Mouse (Mus musculus) heart, postnatal 0 days (tissue): ENCODE data around the gene Dhrs7c. TPM values are rescaled to one million over a fixed set of nuclear protein-coding genes. Genes with fewer than 3 reads are reported as not detected.

Experiments
- ATAC-seq: fragments of 200-750 bp; cut with Nextera tagmentation; 2 replicates; pipeline ENCODE4 v1.8.0; 2017; ENCODE audit warnings: low read depth, moderate number of reproducible peaks, moderate library complexity; ENCODE audit not compliant: insufficient read depth
- DNase-seq: peaks from one replicate; pipeline ENCODE4 v3.0.0-alpha.2; 2016; ENCODE audit warnings: low spot score
- H3K27ac ChIP-seq: fragments of 300-500 bp; sonication (generic); 2 replicates; pipeline ENCODE4 v1.5.1; 2014; ENCODE audit warnings: low read depth, mild to moderate bottlenecking
- H3K27me3 ChIP-seq: fragments of 300-500 bp; sonication (generic); 2 replicates; pipeline ENCODE4 v1.6.1; 2014; ENCODE audit warnings: low read length, mixed read lengths; ENCODE audit not compliant: control insufficient read depth, insufficient read depth
- H3K36me3 ChIP-seq: fragments of 300-500 bp; sonication (generic); replicated peaks from 2 replicates; pipeline ENCODE4 v1.6.1; 2014; ENCODE audit warnings: low read length, mixed read lengths; ENCODE audit not compliant: control insufficient read depth, insufficient read depth
- H3K4me1 ChIP-seq: fragments of 300-500 bp; sonication (generic); 2 replicates; pipeline ENCODE4 v1.6.1; 2014; ENCODE audit warnings: antibody characterized with exemption; ENCODE audit not compliant: control insufficient read depth, insufficient read depth
- H3K4me2 ChIP-seq: fragments of 300-500 bp; sonication (generic); 2 replicates; pipeline ENCODE4 v1.6.1; 2014; ENCODE audit warnings: low read depth, mild to moderate bottlenecking, low read length, moderate library complexity
- H3K4me3 ChIP-seq: fragments of 300-500 bp; sonication (generic); 2 replicates; pipeline ENCODE4 v1.5.1; 2014; ENCODE audit warnings: low read depth, low read length
- H3K9ac ChIP-seq: fragments of 300-500 bp; sonication (generic); replicated peaks from 2 replicates; pipeline ENCODE4 v1.6.1; 2014; ENCODE audit warnings: low read depth, low read length, mixed read lengths
- H3K9me3 ChIP-seq: fragments of 300-500 bp; sonication (generic); replicated peaks from 2 replicates; pipeline ENCODE4 v1.6.1; 2016; ENCODE audit warnings: low read length; ENCODE audit not compliant: control insufficient read depth
- CTCF ChIP-seq: IDR thresholded peaks from 2 replicates; pipeline ENCODE4 v1.5.1; 2016; ENCODE audit warnings: antibody characterized with exemption, control low read depth, low read depth
- EP300 ChIP-seq: IDR thresholded peaks from 2 replicates; pipeline ENCODE4 v1.6.1; 2016; ENCODE audit warnings: antibody characterized with exemption, low read depth
- WGBS: fragments of 180-500 bp; shearing (Covaris S2); extraction: QIAGEN DNeasy Blood & Tissue Kit; methylation state at CpG from one replicate; pipeline ENCODE4 v1.1.7; 2014; 5-methylcytosine and 5-hydroxymethylcytosine counted together
- polyA plus RNA-seq: library from polyadenylated mRNA; unstranded; fragments of >200 nt; fragmentation: Nextera tagmentation; extraction: Ambion mirVana; gene quantifications from 2 replicates; pipeline ENCODE4 v1.2.1, GENCODE M21; 2015
- total RNA-seq: library from RNA; depleted of rRNA; stranded (reverse); fragments of >200 nt; gene quantifications from 2 replicates; pipeline ENCODE4 v1.2.3, GENCODE M21; 2014; ENCODE audit warnings: low replicate concordance; rRNA removed

Gene Dhrs7c
- total RNA-seq = 148 TPM in 2 replicates
- 92.5 and 94.9 TPM in 2 replicates for polyA plus RNA-seq

DNA sequence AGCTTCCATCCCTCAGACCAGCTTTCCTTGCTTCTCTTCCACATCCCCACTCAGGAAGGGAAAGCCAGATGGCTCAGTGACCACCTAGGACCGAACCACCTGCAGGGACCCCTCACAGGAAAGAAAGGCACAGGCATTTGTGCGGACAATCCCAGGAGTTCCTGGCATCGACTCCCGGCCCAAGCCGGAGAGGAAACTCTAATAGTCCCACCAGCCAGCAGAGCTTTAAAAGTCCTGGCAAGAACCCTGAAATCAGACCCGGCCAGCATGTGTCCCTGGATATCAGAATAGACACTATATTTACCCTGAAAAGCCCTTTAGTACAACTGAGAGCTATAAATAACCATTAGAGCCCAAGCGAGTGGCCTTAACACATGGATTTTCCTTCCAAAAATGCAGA, at the start of gene Dhrs7c:
Dhrs7c (plus strand) TSS at position 257 of the 400 bp plus-strand sequence.
- no peaks in the 10 kb centered on the region for H3K36me3 ChIP-seq
- no peaks in the 10 kb centered on the region for H3K27me3 ChIP-seq
- H3K4me1 ChIP-seq = peaks cover 40% of the 10 kb centered on the region
- DNase-seq = peak; percentile 74
- peak within 1 kb of the TSS; percentile 45 for H3K4me3 ChIP-seq
- H3K27ac ChIP-seq = peak within 1 kb of the TSS; percentile 78
- peak; percentile 76 for ATAC-seq
- TF ChIP-seq CTCF (no peak), EP300 (no peak)
- 15% methylated on average over 7 of the region's 7 CpGs for WGBS
- H3K9me3 ChIP-seq = no peaks in the 10 kb centered on the region
- peak within 1 kb of the TSS; percentile 31 for H3K9ac ChIP-seq
- H3K4me2 ChIP-seq = peak within 1 kb of the TSS; percentile 68

GRCm38 (mm10) chr11:67756287-67756686, 41.7 kb upstream of the Dhrs7c start:
- WGBS = 100% methylated on average over 1 of the region's 1 CpGs
- ATAC-seq = no peak
- no peaks in the 10 kb centered on the region for H3K4me1 ChIP-seq

DNA sequence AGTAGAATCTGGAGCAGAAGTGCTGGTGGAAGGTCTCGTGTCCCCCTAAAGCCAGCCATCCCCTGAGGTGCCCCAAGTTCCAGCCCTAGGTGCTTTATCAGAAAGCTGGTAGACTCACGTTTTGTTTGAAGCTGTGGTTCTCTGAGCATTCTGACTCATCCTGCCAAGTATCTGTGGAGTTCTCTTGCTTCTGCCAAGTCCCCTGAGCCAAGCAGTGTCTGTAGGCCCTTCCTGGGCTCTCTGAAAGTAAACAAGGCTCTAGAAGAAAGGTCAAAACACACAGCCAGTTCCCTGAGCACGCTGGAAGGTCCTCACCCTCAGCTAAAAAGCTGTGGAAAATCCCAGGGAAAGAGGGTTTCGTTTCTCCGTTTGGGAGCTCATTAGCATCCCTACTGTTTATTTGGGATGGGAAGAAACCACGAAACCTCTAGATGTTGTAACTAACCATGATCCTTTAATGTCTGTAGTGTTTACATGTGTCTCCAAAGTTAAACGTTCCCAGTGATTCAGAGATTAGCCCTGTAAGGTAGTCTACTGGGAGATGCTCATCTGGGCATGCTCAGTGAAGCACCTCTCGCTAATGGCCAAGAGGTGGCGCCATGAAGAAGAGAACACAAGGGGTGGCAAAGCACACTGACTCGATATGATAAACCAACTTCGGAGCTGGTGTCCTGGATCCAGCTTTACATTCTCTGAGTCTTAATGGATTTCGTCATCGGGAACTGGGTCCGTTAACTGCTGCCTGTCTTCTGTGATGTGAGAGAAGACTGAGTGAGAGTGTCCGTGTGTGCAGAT, 40.4 kb upstream of the Dhrs7c start:
- Histone ChIP-seq H3K4me2 (no peak overlapping the region), H3K4me1 (no peaks in the 10 kb centered on the region), H3K4me3 (no peak overlapping the region), H3K9ac (no peak overlapping the region), H3K36me3 (no peaks in the 10 kb centered on the region), H3K27ac (no peak overlapping the region), H3K9me3 (no peaks in the 10 kb centered on the region), H3K27me3 (no peaks in the 10 kb centered on the region)
- ATAC-seq (no peak), DNase-seq (peak; percentile 8)
- WGBS = 61% methylated on average over 15 of the region's 15 CpGs
- TF ChIP-seq EP300 (no peak), CTCF (peak; percentile 70)

More at GRCm38 (mm10) chr11:67756287-67756686, 41.7 kb upstream of the Dhrs7c start:
- Histone ChIP-seq H3K27ac (no peak overlapping the region), H3K4me2 (no peak overlapping the region), H3K4me3 (no peak overlapping the region), H3K27me3 (no peaks in the 10 kb centered on the region), H3K36me3 (no peaks in the 10 kb centered on the region), H3K9me3 (no peaks in the 10 kb centered on the region), H3K9ac (no peak overlapping the region)
- DNase-seq = no peak
- TF ChIP-seq EP300 (no peak), CTCF (no peak)

GRCm38 (mm10) chr11:67771053-67771452, 26.9 kb upstream of the Dhrs7c start, which contains the start of gene Glp2r:
Gene Glp2r (minus strand): TSS chr11:67771153.
- DNase-seq (no peak), ATAC-seq (no peak)
- no peaks in the 10 kb centered on the region for H3K9me3 ChIP-seq
- no peak within 1 kb of the TSS for H3K4me2 ChIP-seq
- H3K9ac ChIP-seq = no peak within 1 kb of the TSS
- H3K4me1 ChIP-seq = no peaks in the 10 kb centered on the region
- TF ChIP-seq EP300 (no peak), CTCF (no peak)
- no peak within 1 kb of the TSS for H3K4me3 ChIP-seq
- H3K27me3 ChIP-seq = no peaks in the 10 kb centered on the region
- no peak within 1 kb of the TSS for H3K27ac ChIP-seq
- WGBS = 76% methylated on average over 14 of the region's 14 CpGs
- no peaks in the 10 kb centered on the region for H3K36me3 ChIP-seq

DNA sequence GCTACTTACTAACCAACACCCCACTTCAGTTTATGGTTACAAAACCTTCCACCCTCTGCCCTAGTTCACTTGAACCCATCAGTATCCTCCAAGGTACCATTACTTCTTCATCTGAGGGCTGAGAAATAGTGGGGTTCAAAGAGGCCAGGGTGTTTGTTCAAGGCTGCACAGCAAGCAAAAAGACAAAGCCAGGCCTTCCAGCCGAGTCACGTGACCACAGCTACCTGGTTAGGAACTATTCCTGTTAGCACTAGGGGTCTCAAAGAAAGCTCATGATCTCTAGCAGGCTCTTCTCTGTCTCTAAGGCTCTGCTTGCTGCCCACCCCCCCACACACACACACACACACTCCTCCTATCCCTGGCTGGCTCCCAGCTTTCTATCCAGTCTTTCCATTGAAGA, 26.3 kb upstream of the Dhrs7c start:
- WGBS = 83% methylated on average over 2 of the region's 2 CpGs
- no peak overlapping the region for H3K4me2 ChIP-seq

More for the DNA sequence above, 26.3 kb upstream of the Dhrs7c start:
- Histone ChIP-seq H3K36me3 (no peaks in the 10 kb centered on the region), H3K9me3 (no peaks in the 10 kb centered on the region), H3K27ac (no peak overlapping the region), H3K9ac (no peak overlapping the region), H3K27me3 (no peaks in the 10 kb centered on the region), H3K4me1 (no peaks in the 10 kb centered on the region), H3K4me3 (no peak overlapping the region)
- TF ChIP-seq CTCF (no peak), EP300 (no peak)
- no peak for ATAC-seq
- DNase-seq = no peak
